Mouse (Mus musculus): ENCODE measurements at regions not wholly inside any gene's neighbourhood (a gene's known extent, or its start where the extent isn't known, plus 50 kb on each side); places are given as distances from the start of the nearest gene placed in this dataset.

DNA sequence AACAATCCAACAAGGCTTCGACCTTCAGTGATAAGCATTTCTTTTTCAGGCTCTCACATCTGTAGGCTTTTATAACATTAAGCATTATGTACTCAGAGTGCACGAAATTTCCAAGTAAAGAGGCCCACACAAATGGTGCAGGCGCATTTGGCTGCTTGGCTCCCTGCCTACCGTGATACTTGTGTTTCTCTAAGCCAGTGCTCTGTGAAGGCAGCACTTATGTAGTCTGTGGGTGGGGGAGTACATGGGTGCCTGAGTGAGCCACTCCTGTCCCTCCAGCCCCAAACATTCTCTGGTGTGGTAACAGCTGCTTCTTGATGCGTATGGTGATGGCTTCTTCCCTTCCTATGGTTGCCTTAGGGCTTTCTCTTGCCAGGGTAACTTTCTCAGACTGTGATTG is 121.9 kb upstream of the Hs3st3a1 start:
- TF ChIP-seq POLR2A (IDR thresholded peaks at IDR 0.05; ENCODE audit: low read depth, low read length) (no peak), CTCF (conservative IDR thresholded peaks at IDR 0.05; ENCODE audit: insufficient read depth, insufficient read length, low read depth, low read length) (no peak)
